Comparison of ENCODE assay signal across 8 mouse cellular contexts in the genomic region with DNA sequence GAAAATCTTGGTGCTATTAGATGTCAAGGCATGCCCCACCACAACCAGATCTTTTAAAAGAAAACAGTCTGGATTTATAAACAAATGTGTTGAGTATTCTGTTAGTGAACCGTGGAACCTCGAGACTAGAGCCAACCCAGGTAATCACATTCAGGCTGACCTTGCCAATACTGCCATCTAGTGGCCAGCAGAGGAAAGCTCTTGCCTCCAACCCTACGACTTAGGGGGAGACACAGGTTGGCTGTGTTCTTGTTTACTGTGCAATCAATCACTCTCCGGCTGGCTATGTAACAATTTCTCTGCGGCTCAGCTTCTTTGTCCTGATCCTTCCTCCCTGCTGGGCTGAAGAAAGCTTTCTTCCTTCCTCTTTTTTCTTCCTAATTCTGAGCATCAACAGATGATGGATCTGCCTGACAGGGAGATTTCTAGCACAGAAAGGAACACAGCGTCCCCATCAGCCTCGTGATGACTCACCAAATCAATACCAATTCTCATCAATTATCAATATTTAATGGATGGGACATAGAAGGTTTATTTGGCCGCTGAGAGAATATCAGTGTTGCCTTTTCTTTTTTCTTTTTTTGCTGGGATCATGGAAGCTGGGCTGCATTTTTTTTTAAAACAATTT. TPM values are rescaled to one million over a fixed set of nuclear protein-coding genes. Genes with fewer than 3 reads are reported as not detected.
DNase-seq lines count a peak whose midpoint lies in the region; ATAC-seq lines count a peak whose summit lies in the region.
"Had no signal": no experiment of that assay in that cellular context is flagged by ENCODE, and none has a peak within 500 bp of the region (broad histone marks: within the 10 kb centered on the region; RNA-seq: fewer than 3 reads in every experiment).

No protein-coding gene starts in this region.

- WGBS in hindbrain, embryonic 13.5 days = 7% methylated on average over 8 of the region's 8 CpGs

- no peaks in the 10 kb centered on the region for H3K36me3 ChIP-seq in hindbrain, embryonic 13.5 days

- H3K27me3 ChIP-seq in hindbrain, embryonic 13.5 days = 0 out of 2 replicates have a peak, but pooled peaks cover 5% of the 10 kb centered on the region

- peak; percentile 85 for DNase-seq in NIH3T3 (ENCODE audit: low read depth)
- peak; percentile 31 for DNase-seq in c-Kit-negative CD71-positive TER-119-positive erythroid progenitor cells, embryonic 14.5 days (ENCODE audit: low read depth, low spot score)
- peak; percentile 46 to 70 for DNase-seq in layer of hippocampus, postnatal 36 days
- peak; percentile 50 for DNase-seq in right cerebral cortex, postnatal 4 days

- peak overlapping the region; percentile 66 for H3K27ac ChIP-seq in hindbrain, embryonic 13.5 days
- H3K27ac ChIP-seq: macrophage had no signal

- ATAC-seq in erythroid progenitor cell, adult 5-6 weeks (replicated peaks; ENCODE audit: low FRiP score, poor library complexity, severe bottlenecking) = peak; percentile 68; the same call in 1 of the 2 replicates
- peak; percentile 88 for ATAC-seq in hindbrain, embryonic 13.5 days (ENCODE audit: low FRiP score)
- peak; percentile 94 for ATAC-seq in megakaryocyte-erythroid progenitor cell, adult 5-6 weeks (replicated peaks; ENCODE audit: low FRiP score, low TSS enrichment, poor library complexity, severe bottlenecking)

- H3K4me3 ChIP-seq in hindbrain, embryonic 13.5 days = no peak overlapping the region

- peaks cover 27% of the 10 kb centered on the region for H3K4me1 ChIP-seq in hindbrain, embryonic 13.5 days (replicated peaks)

- peak overlapping the region; percentile 33; the same call in 1 of the 2 replicates for H3K4me2 ChIP-seq in hindbrain, embryonic 13.5 days

- H3K9ac ChIP-seq in hindbrain, embryonic 13.5 days = 0 out of 2 replicates have a peak overlapping the region, but pooled peaks have one; percentile 39

- H3K9me3 ChIP-seq in hindbrain, embryonic 13.5 days = no peaks in the 10 kb centered on the region

RNA-seq across cellular contexts. Expression of a gene that starts 26.4 kb away (rescaled TPM):
- total RNA-seq in erythroid progenitor cell, adult 5-6 weeks (2015; ENCODE audit: low replicate concordance) = 4.7 TPM in 1 of 2 replicates, not detected in the other
- 0.26 and 1.4 TPM in 2 replicates for total RNA-seq in erythroid progenitor cell, adult 5-6 weeks (2017; ENCODE audit: low replicate concordance)
- 3.9 and 4.5 TPM in 2 replicates for polyA plus RNA-seq in hindbrain, embryonic 13.5 days (2015; fragmentation: Nextera tagmentation; extraction: Ambion mirVana)
- total RNA-seq in layer of hippocampus, postnatal 36 days (2021) = 10 to 100 TPM; 74.8 to 79.2 TPM
- total RNA-seq in megakaryocyte-erythroid progenitor cell, adult 5-6 weeks (2014; fragmentation: Nextera tagmentation) = 11.7 and 15.2 TPM in 2 replicates
- 8.7 and 15.4 TPM in 2 replicates for total RNA-seq in megakaryocyte-erythroid progenitor cell, adult 5-6 weeks (2017)

Comparison
In these comparisons a context has a peak if more than half of its experiments do, and no peak if none do; other contexts are left out.
1. DNase-seq: peak in every context shown above with its lines; median percentile 85 in NIH3T3; 58 in layer of hippocampus, postnatal 36 days; 50 in right cerebral cortex, postnatal 4 days; 31 in c-Kit-negative CD71-positive TER-119-positive erythroid progenitor cells, embryonic 14.5 days.
2. RNA of a gene that starts 26.4 kb away (total RNA-seq): 74.8 to 79.2 TPM in layer of hippocampus, postnatal 36 days; 8.7 to 15.4 TPM in megakaryocyte-erythroid progenitor cell, adult 5-6 weeks and 0.26 to 4.7 TPM in erythroid progenitor cell, adult 5-6 weeks; every median in the first group is over 4 times any median in the second.
3. Peak in every context shown above with its lines, with median percentiles within 50 percentile points of each other: ATAC-seq.